Mouse (Mus musculus) stomach, embryonic 14.5 days (tissue): ENCODE results near the gene Sox18. TPM values are rescaled to one million over a fixed set of nuclear protein-coding genes. Genes with fewer than 3 reads are reported as not detected.

Source experiments
- ATAC-seq: fragments of 200-750 bp; cut with Nextera tagmentation; 2 replicates; pipeline ENCODE4 v1.8.0; 2017; ENCODE audit warnings: low read depth, moderate TSS enrichment; ENCODE audit not compliant: insufficient number of reproducible peaks, insufficient read depth, low FRiP score
- H3K27ac ChIP-seq: fragments of 300-500 bp; sonication (generic); 2 replicates; pipeline ENCODE4 v1.5.1; 2014; ENCODE audit warnings: mild to moderate bottlenecking, low read length, moderate library complexity, mixed read lengths
- H3K27me3 ChIP-seq: fragments of 300-500 bp; sonication (generic); 2 replicates; pipeline ENCODE4 v1.6.1; 2014; ENCODE audit warnings: low read length, control low read depth, mixed read lengths; ENCODE audit not compliant: control insufficient read depth, insufficient read depth
- H3K36me3 ChIP-seq: fragments of 300-500 bp; sonication (generic); 2 replicates; pipeline ENCODE4 v1.6.1; 2014; ENCODE audit warnings: mild to moderate bottlenecking, control low read depth, low read length, moderate library complexity, mixed read lengths; ENCODE audit not compliant: control insufficient read depth, insufficient read depth
- H3K4me1 ChIP-seq: fragments of 300-500 bp; sonication (generic); 2 replicates; pipeline ENCODE4 v1.6.1; 2014; ENCODE audit warnings: low read length, control low read depth, mixed read lengths; ENCODE audit not compliant: control insufficient read depth, insufficient read depth
- H3K4me2 ChIP-seq: fragments of 300-500 bp; sonication (generic); replicated peaks from 2 replicates; pipeline ENCODE4 v1.6.1; 2014; ENCODE audit warnings: low read depth, low read length, control low read depth
- H3K4me3 ChIP-seq: fragments of 300-500 bp; sonication (generic); 2 replicates; pipeline ENCODE4 v1.5.1; 2014; ENCODE audit warnings: low read depth, low read length, control low read depth
- H3K9ac ChIP-seq: fragments of 300-500 bp; sonication (generic); replicated peaks from 2 replicates; pipeline ENCODE4 v1.6.1; 2014; ENCODE audit warnings: low read depth, mild to moderate bottlenecking, control low read depth, low read length, moderate library complexity, mixed read lengths
- H3K9me3 ChIP-seq: fragments of 300-500 bp; sonication (generic); 2 replicates; pipeline ENCODE4 v1.6.1; 2016; ENCODE audit warnings: low read depth, low read length, control low read depth; ENCODE audit not compliant: control insufficient read depth
- WGBS: fragments of 180-500 bp; shearing (Covaris S2); extraction: QIAGEN DNeasy Blood & Tissue Kit; methylation state at CpG from one replicate; pipeline ENCODE4 v1.1.7; 2014; 5-methylcytosine and 5-hydroxymethylcytosine counted together
- polyA plus RNA-seq: library from polyadenylated mRNA; unstranded; fragments of >200 nt; fragmentation: Nextera tagmentation; extraction: Ambion mirVana; gene quantifications from 2 replicates; pipeline ENCODE4 v1.2.1, GENCODE M21; 2014

Gene Sox18
- 25.9 and 28.4 TPM in 2 replicates for polyA plus RNA-seq

- Histone ChIP-seq H3K27ac (peak within 1 kb of the TSS; percentile 39; the same call in 1 of the 2 replicates), H3K4me1 (peaks cover 12% of the 10 kb centered on the region; the same call in 1 of the 2 replicates), H3K9me3 (no peaks in the 10 kb centered on the region), H3K36me3 (no peaks in the 10 kb centered on the region), H3K27me3 (peaks cover 41% of the 10 kb centered on the region), H3K9ac (peak within 1 kb of the TSS; percentile 33; the same call in 1 of the 2 replicates), H3K4me2 (peak within 1 kb of the TSS; percentile 72), H3K4me3 (peak within 1 kb of the TSS; percentile 44)
- WGBS, result under 1% methylated on average over 40 of the region's 43 CpGs
- no peak for ATAC-seq
Observed at GRCm38 (mm10) chr2:181671326-181671725, at the start of gene Sox18. Gene Sox18 (minus strand): TSS chr2:181671640.

- H3K36me3 ChIP-seq, result no peaks in the 10 kb centered on the region
- H3K27ac ChIP-seq, result no peak overlapping the region
- no peaks in the 10 kb centered on the region for H3K9me3 ChIP-seq
- H3K4me3 ChIP-seq, result no peak overlapping the region
- no peaks in the 10 kb centered on the region for H3K4me1 ChIP-seq
- no peaks in the 10 kb centered on the region for H3K27me3 ChIP-seq
- H3K4me2 ChIP-seq, result no peak overlapping the region
- ATAC-seq, result no peak
- no peak overlapping the region for H3K9ac ChIP-seq
Observed at GRCm38 (mm10) chr2:181721200-181721599, 49.8 kb upstream of the Sox18 start.

- WGBS, result 29% methylated on average over 3 of the region's 3 CpGs
- Histone ChIP-seq H3K9ac (no peak overlapping the region), H3K27ac (no peak overlapping the region), H3K4me2 (no peak overlapping the region), H3K27me3 (no peaks in the 10 kb centered on the region), H3K9me3 (no peaks in the 10 kb centered on the region), H3K36me3 (no peaks in the 10 kb centered on the region), H3K4me3 (no peak overlapping the region), H3K4me1 (no peaks in the 10 kb centered on the region)
- no peak for ATAC-seq
Observed at GRCm38 (mm10) chr2:181720061-181720460, 48.6 kb upstream of the Sox18 start.

GRCm38 (mm10) chr2:181716991-181717390 is 45.6 kb upstream of the Sox18 start:
- no peaks in the 10 kb centered on the region for H3K4me1 ChIP-seq
- H3K27me3 ChIP-seq, result no peaks in the 10 kb centered on the region
- no peak overlapping the region for H3K9ac ChIP-seq
- no peak overlapping the region for H3K4me2 ChIP-seq
- ATAC-seq, result no peak
- 47% methylated on average over 3 of the region's 3 CpGs for WGBS
- no peak overlapping the region for H3K4me3 ChIP-seq
- no peaks in the 10 kb centered on the region for H3K9me3 ChIP-seq
- no peak overlapping the region for H3K27ac ChIP-seq
- H3K36me3 ChIP-seq, result no peaks in the 10 kb centered on the region

GRCm38 (mm10) chr2:181715382-181715781 is 43.9 kb upstream of the Sox18 start:
- no peaks in the 10 kb centered on the region for H3K9me3 ChIP-seq
- peak overlapping the region; percentile 12; the same call in 1 of the 2 replicates for H3K4me3 ChIP-seq
- no peaks in the 10 kb centered on the region for H3K4me1 ChIP-seq
- no peaks in the 10 kb centered on the region for H3K36me3 ChIP-seq
- WGBS, result 70% methylated on average over 3 of the region's 3 CpGs
- H3K9ac ChIP-seq, result no peak overlapping the region
- no peak overlapping the region for H3K27ac ChIP-seq
- H3K27me3 ChIP-seq, result no peaks in the 10 kb centered on the region
- ATAC-seq, result no peak
- peak overlapping the region; percentile 30; the same call in 1 of the 2 replicates for H3K4me2 ChIP-seq

- Histone ChIP-seq H3K36me3 (no peaks in the 10 kb centered on the region), H3K27me3 (no peaks in the 10 kb centered on the region), H3K27ac (no peak within 1 kb of the TSS), H3K4me1 (no peaks in the 10 kb centered on the region), H3K4me2 (peak within 1 kb of the TSS; percentile 30; the same call in 1 of the 2 replicates), H3K9me3 (no peaks in the 10 kb centered on the region), H3K9ac (no peak within 1 kb of the TSS), H3K4me3 (peak within 1 kb of the TSS; percentile 12)
- WGBS, result 2% methylated on average over 7 of the region's 7 CpGs
- peak; percentile 31; the same call in 1 of the 2 replicates for ATAC-seq
Observed at GRCm38 (mm10) chr2:181714903-181715326, 43.5 kb upstream of the Sox18 start, which contains the start of gene Oprl1. Gene Oprl1 (plus strand): TSS chr2:181715016.

- H3K4me3 ChIP-seq, result no peak overlapping the region
- no peaks in the 10 kb centered on the region for H3K4me1 ChIP-seq
- no peaks in the 10 kb centered on the region for H3K27me3 ChIP-seq
- H3K36me3 ChIP-seq, result no peaks in the 10 kb centered on the region
- no peak overlapping the region for H3K27ac ChIP-seq
- H3K9me3 ChIP-seq, result no peaks in the 10 kb centered on the region
- H3K9ac ChIP-seq, result no peak overlapping the region
- H3K4me2 ChIP-seq, result no peak overlapping the region
- ATAC-seq, result no peak
- 91% methylated on average over 1 of the region's 1 CpGs for WGBS
Observed at GRCm38 (mm10) chr2:181713749-181714148, 42.3 kb upstream of the Sox18 start.

GRCm38 (mm10) chr2:181706668-181707067 is 35.2 kb upstream of the Sox18 start:
- Histone ChIP-seq H3K27ac (no peak overlapping the region), H3K4me3 (no peak overlapping the region), H3K9ac (no peak overlapping the region), H3K27me3 (no peaks in the 10 kb centered on the region), H3K4me2 (no peak overlapping the region), H3K4me1 (no peaks in the 10 kb centered on the region), H3K9me3 (no peaks in the 10 kb centered on the region), H3K36me3 (no peaks in the 10 kb centered on the region)
- WGBS, result 46% methylated on average over 4 of the region's 4 CpGs
- ATAC-seq, result no peak

- 51% methylated on average over 5 of the region's 5 CpGs for WGBS
Observed at GRCm38 (mm10) chr2:181698241-181698640, 26.8 kb upstream of the Sox18 start, which contains the start of gene Lkaaear1. Gene Lkaaear1 (minus strand): TSS chr2:181698442.

More at GRCm38 (mm10) chr2:181698241-181698640, 26.8 kb upstream of the Sox18 start, which contains the start of gene Lkaaear1:
- Histone ChIP-seq H3K4me1 (0 out of 2 replicates have a peak, but pooled peaks cover 3% of the 10 kb centered on the region), H3K9ac (no peak within 1 kb of the TSS), H3K4me2 (no peak within 1 kb of the TSS), H3K27ac (no peak within 1 kb of the TSS), H3K9me3 (no peaks in the 10 kb centered on the region), H3K27me3 (0 out of 2 replicates have a peak, but pooled peaks cover 2% of the 10 kb centered on the region), H3K4me3 (no peak within 1 kb of the TSS), H3K36me3 (no peaks in the 10 kb centered on the region)
- no peak for ATAC-seq
